Mouse (Mus musculus): Measurements from ENCODE around the gene Hist1h4n. TPM values are rescaled to one million over a fixed set of nuclear protein-coding genes. Genes with fewer than 3 reads are reported as not detected.
"Not testable (repeated sequence)": the region's sequence is repeated elsewhere in the genome, so short reads cannot be mapped to it uniquely, and the experiment has no call there.

Hist1h4n gene
- total RNA-seq, 2 experiments from 2014 or later: 14.1 to 20.2 TPM

- no peak for DNase-seq
Measured at GRCm38 (mm10) chr13:21795584-21795983, 36.4 kb downstream of the Hist1h4n start.

- no peak for DNase-seq
Measured at GRCm38 (mm10) chr13:21790601-21791283, 41.3 kb downstream of the Hist1h4n start.

DNA sequence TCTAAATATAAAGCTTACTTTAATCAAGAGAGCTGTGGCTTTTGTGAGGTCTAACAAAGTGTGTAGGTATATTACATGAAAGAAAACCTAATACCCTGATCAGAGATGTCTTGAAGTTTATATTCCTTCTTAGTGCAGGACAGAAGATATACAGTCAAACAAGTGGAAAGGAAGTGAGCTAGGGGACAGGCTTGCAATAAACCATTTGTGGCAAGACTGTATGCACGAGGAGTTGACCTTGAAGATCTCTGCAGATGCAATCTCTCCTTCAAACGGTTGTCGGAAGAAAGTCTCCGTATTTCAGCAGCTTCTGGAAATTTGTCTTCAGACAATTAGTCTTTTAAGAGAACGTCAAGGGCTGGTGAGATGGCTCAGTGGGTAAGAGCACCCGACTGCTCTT, 42.1 kb downstream of the Hist1h4n start:
- DNase-seq: no peak

DNA sequence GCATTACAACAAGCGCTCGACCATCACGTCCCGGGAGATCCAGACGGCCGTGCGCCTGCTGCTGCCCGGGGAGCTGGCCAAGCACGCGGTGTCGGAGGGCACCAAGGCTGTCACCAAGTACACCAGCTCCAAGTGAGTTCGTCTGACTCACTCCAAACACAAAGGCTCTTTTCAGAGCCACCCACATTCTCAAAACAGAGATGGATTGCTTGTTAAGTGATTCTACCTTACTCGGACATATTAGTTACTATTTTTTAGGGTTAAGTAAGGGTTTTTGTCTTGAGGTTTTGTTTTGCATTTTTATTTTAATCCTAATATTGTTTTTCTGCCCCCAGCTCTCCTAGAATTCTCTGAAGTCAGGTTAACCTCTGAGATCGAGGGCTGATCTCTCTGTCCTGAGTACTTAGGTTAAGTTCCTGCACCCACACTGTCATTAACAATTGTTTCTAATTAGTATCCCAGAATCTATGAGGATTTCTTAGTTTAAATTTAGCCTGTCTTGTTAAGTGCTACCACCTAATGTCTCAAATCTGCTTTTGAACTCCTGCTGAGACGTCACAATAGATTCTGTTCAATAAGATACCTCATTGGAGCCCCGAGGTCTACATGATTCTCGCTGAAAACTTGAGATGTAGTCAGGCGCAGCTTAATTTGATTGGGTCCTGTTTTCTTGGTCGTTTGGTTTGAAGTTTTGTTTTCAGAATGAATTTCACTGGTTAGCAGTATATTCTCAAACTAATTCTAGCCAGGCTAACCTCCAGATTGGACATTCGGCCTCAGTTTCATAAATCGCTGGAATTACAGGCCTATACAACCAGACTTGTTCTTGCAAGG, 44.0 kb downstream of the Hist1h4n start:
- DNase-seq: no peak

GRCm38 (mm10) chr13:21786899-21787629, 44.9 kb downstream of the Hist1h4n start, which contains the start of the genes Hist1h2an and Hist1h2bp:
Hist1h2an (minus strand) TSS chr13:21787218.
Hist1h2bp (plus strand) TSS chr13:21787461.
- DNase-seq: peak; percentile 81

- no peak for DNase-seq
Measured at GRCm38 (mm10) chr13:21786189-21786898, 45.7 kb downstream of the Hist1h4n start.

DNA sequence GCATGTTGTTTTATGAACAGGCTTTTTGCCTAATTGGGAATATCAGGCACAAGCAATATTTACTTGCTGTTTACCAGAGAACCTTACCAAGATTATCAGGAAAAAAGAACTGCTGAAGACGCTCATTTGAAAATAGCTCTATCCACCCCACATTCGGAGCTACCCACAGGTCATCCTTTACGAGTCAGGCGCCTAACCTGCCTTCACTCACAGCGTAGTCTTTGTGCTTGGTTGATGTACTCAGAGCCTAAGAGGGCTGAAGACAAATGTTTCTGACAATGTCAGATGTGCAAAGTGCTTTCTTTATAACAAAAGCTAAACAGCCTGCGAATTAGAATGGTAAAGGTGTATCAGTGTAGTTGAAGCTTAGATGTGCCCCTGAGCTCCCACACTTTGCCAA, 47.7 kb downstream of the Hist1h4n start:
- no peak for DNase-seq

- no peak for DNase-seq
Measured at GRCm38 (mm10) chr13:21783734-21784161, 48.2 kb downstream of the Hist1h4n start.

- DNase-seq: peak; percentile 17
Measured at GRCm38 (mm10) chr13:21783255-21783617, 48.8 kb downstream of the Hist1h4n start, which contains the start of gene Hist1h3i. Hist1h3i (minus strand) TSS chr13:21783370.

GRCm38 (mm10) chr13:21782361-21783254, 49.4 kb downstream of the Hist1h4n start:
- not testable (repeated sequence) for DNase-seq

Small RNA genes within 50 kb of the gene (microRNA-seq; reads per million reads assigned to microRNA genes)
- gene Gm19658 (ENCODE audit: borderline replicate concordance in 2 of 2): 0 reads per million in 2 experiments
- 0 reads per million in 2 experiments for gene Gm44346 (ENCODE audit: borderline replicate concordance in 2 of 2)
- 0 reads per million in 2 experiments for gene Gm44466 (ENCODE audit: borderline replicate concordance in 2 of 2)

Other genes starting within 250 kb of the Hist1h4n start
- gene Olfr1362, start 218.2 kb downstream of the Hist1h4n start, total RNA-seq (2021): not detected
- gene Olfr11, start 189.7 kb downstream of the Hist1h4n start, total RNA-seq (2021): not detected
- not detected for gene Olfr1361, start 168.8 kb downstream of the Hist1h4n start, total RNA-seq (2021)
- gene Olfr1360, start 154.8 kb downstream of the Hist1h4n start, total RNA-seq (2021): not detected
- gene Olfr1359, start 134.1 kb downstream of the Hist1h4n start, total RNA-seq (2021): not detected
- 10 to 100 TPM; 15.1 to 26.3 TPM for gene Hist1h2bl, start 116.1 kb downstream of the Hist1h4n start, total RNA-seq (2021)
- gene Hist1h2ai, start 115.8 kb downstream of the Hist1h4n start, total RNA-seq (2021): 10 to 100 TPM in 1 of 2 experiments, 1 to 10 TPM in 1; 4.4 to 21.0 TPM
- 10 to 100 TPM; 10.1 to 40.0 TPM for gene Hist1h3h, start 114.5 kb downstream of the Hist1h4n start, total RNA-seq (2021)
- gene Hist1h2bm, start 110.2 kb downstream of the Hist1h4n start, total RNA-seq (2021): 1 to 10 TPM; 1.1 to 5.1 TPM
- 1 to 10 TPM; 1.2 to 4.0 TPM for gene Hist1h4j, start 97.1 kb downstream of the Hist1h4n start, total RNA-seq (2021)
- 10 to 100 TPM; 31.9 to 37.5 TPM for gene Hist1h4k, start 81.7 kb downstream of the Hist1h4n start, total RNA-seq (2021)
- gene Hist1h2ak, start 78.4 kb downstream of the Hist1h4n start, total RNA-seq (2021): 1 to 10 TPM; 2.7 to 6.4 TPM
- gene Hist1h2bn, start 78.1 kb downstream of the Hist1h4n start, total RNA-seq (2021): 1 to 10 TPM; 5.1 to 9.0 TPM
- gene Hist1h1b, start 51.6 kb downstream of the Hist1h4n start, total RNA-seq (2021): 1 to 10 TPM; 3.9 to 9.2 TPM
- gene Hist1h3i, start 48.8 kb downstream of the Hist1h4n start, total RNA-seq (2021): 10 to 100 TPM; 20.0 to 23.8 TPM
- gene Hist1h2an, start 45.0 kb downstream of the Hist1h4n start, total RNA-seq (2021): 1 to 10 TPM; 1.0 to 2.4 TPM
- 1 to 10 TPM; 5.3 to 6.0 TPM for gene Hist1h2bp, start 44.7 kb downstream of the Hist1h4n start, total RNA-seq (2021)
- gene Hist1h2bq, start 22.0 kb downstream of the Hist1h4n start, total RNA-seq (2021): 10 to 100 TPM; 18.0 to 21.3 TPM
- 10 to 100 TPM in 1 of 2 experiments, not detected in 1; 24.7 TPM for gene Hist1h2ao, start 21.7 kb downstream of the Hist1h4n start, total RNA-seq (2021)
- gene Hist1h4m, start 20.4 kb downstream of the Hist1h4n start, total RNA-seq (2021): 10 to 100 TPM; 49.0 to 65.1 TPM
- 10 to 100 TPM in 1 of 2 experiments, not detected in 1; 17.0 TPM for gene Hist1h2ap, start 1.3 kb upstream of the Hist1h4n start, total RNA-seq (2021)
- gene Hist1h2br, start 1.5 kb upstream of the Hist1h4n start, total RNA-seq (2021): 10 to 100 TPM; 17.7 to 21.3 TPM
- under 1 TPM; 0.26 to 0.54 TPM for gene Zfp184, start 112.9 kb upstream of the Hist1h4n start, total RNA-seq (2021)
- not detected for gene Pom121l2, start 149.0 kb upstream of the Hist1h4n start, total RNA-seq (2021)
- gene Prss16, start 177.5 kb upstream of the Hist1h4n start, total RNA-seq (2021): not detected
- gene Hist1h2ah, start 203.4 kb upstream of the Hist1h4n start, total RNA-seq (2021): 1 to 10 TPM; 2.9 to 7.7 TPM
- gene Hist1h2bk, start 203.7 kb upstream of the Hist1h4n start, total RNA-seq (2021): 10 to 100 TPM; 13.9 to 29.0 TPM
- gene Hist1h4i, start 209.2 kb upstream of the Hist1h4n start, total RNA-seq (2021): 10 to 100 TPM; 30.9 to 31.7 TPM
- gene Hist1h2ag, start 210.7 kb upstream of the Hist1h4n start, total RNA-seq (2021): 10 to 100 TPM in 1 of 2 experiments, 1 to 10 TPM in 1; 3.5 to 16.1 TPM
- gene Hist1h2bj, start 211.0 kb upstream of the Hist1h4n start, total RNA-seq (2021): 10 to 100 TPM in 1 of 2 experiments, 1 to 10 TPM in 1; 5.3 to 14.5 TPM